Mouse (Mus musculus) thymus, postnatal 36 days (tissue): ENCODE data around the gene Cfap74.

ENCODE experiments used
- DNase-seq, 2 experiments: peaks; one replicate each; pipeline ENCODE4 v3.0.0; 2022; ENCODE audit warnings: mixed read lengths in 2 of 2

The Cfap74 gene

GRCm38 (mm10) chr4:155505067-155505466 lies 96.1 kb downstream of the Cfap74 start:
- DNase-seq = no peak

- no peak for DNase-seq
These were observed 96.8 kb downstream of the Cfap74 start for GRCm38 (mm10) chr4:155505671-155506295.

GRCm38 (mm10) chr4:155508614-155509013 lies 99.6 kb downstream of the Cfap74 start:
- no peak for DNase-seq

- DNase-seq = no peak
These were observed 102.0 kb downstream of the Cfap74 start for GRCm38 (mm10) chr4:155510981-155511380.

GRCm38 (mm10) chr4:155514810-155515209 lies 105.8 kb downstream of the Cfap74 start:
- no peak for DNase-seq
